Mouse (Mus musculus) macrophage (primary cell): ENCODE results near the gene Ttf2. TPM values are rescaled to one million over a fixed set of nuclear protein-coding genes. Genes with fewer than 3 reads are reported as not detected.
A peak's percentile ranks its signal among the peaks of the same experiment; 100 is the strongest.

Source experiments
- H3K27ac ChIP-seq: fragments of 350-480 bp; formaldehyde crosslinking; 2 replicates; pipeline ENCODE4 v1.9.0; 2021
- H3K36me3 ChIP-seq: fragments of 350-480 bp; formaldehyde crosslinking; 2 replicates; pipeline ENCODE4 v1.9.0; 2021; ENCODE audit errors: inconsistent target
- H3K4me3 ChIP-seq: fragments of 350-480 bp; formaldehyde crosslinking; 2 replicates; pipeline ENCODE4 v1.9.0; 2021; ENCODE audit errors: inconsistent target
- H3K79me2 ChIP-seq: fragments of 350-480 bp; formaldehyde crosslinking; 2 replicates; pipeline ENCODE4 v1.9.0; 2021; ENCODE audit errors: inconsistent target
- WGBS: methylation state at CpG from one replicate; pipeline ENCODE4 v1.1.7; 2026; ENCODE audit warnings: inconsistent platforms; ENCODE audit not compliant: missing documents; 5-methylcytosine and 5-hydroxymethylcytosine counted together
- polyA plus RNA-seq: library from polyadenylated mRNA; stranded (reverse); fragments of 250-400 nt; gene quantifications from 3 replicates; pipeline ENCODE4 v1.2.4, GENCODE M21; 2018; ENCODE audit warnings: inconsistent platforms
- total RNA-seq, 78 experiments: library from RNA; depleted of rRNA; stranded (reverse); fragments of 250-400 nt; gene quantifications; 1 replicate in 9 of 78; 2 replicates in 24 of 78; 3 replicates in 43 of 78; 4 replicates in 2 of 78; pipeline ENCODE4 v1.2.4; 2018; ENCODE audit warnings: inconsistent platforms in 56 of 78

The Ttf2 gene
- total RNA-seq (2018; cell fraction: chromatin; rRNA removed), result 10 to 100 TPM in 20 of 26 experiments, 1 to 10 TPM in 6; 5.4 to 50.7 (median 25.3) TPM
- total RNA-seq (2018; cell fraction: cytosol; rRNA removed), result 10 to 100 TPM in 1 of 26 experiments, 1 to 10 TPM in 25; 4.8 to 10.5 (median 8.2) TPM
- 10 to 100 TPM in 16 of 26 experiments, 1 to 10 TPM in 10; 4.6 to 39.8 (median 12.7) TPM for total RNA-seq (2018; cell fraction: nucleus; rRNA removed)
- polyA plus RNA-seq, result 5.9 to 10.8 TPM (median 6.1 TPM) in 3 replicates

DNA sequence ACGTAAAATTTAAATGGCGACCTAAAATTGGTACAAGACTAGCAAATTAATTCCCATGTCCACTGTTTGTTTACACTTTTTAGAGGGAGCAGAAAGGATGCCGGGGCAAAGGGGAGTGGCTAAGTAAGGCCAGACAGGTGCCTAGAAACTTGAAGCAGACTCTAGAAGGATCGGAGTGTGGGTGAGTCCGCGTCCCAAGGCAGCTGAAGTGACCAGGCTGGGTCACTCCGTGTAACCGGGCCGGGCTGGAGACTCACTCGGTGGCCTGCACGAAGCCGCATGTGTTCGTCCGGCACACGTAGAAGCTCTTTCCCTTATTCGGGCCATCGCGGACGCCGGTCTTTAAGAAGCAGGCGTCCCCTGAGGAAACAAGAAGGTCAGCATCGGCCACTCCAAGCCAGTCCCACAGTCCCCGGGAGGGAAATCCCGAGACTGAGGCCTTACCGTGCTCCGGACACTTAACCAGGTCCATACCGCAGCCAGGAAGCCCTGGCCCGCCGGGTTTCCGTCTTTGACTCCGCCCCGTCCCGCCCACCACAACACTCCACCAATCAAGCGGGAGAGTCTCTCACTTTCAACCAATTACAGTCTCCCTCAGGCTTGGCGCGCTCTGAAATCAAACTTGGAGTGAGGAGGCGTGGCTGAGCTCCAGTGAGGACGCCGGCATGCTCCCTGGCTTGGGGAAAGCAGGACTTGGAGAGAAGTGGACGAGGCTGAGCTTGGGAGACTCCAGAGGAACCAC lies at the start of gene Ttf2:
Gene Ttf2, minus strand, starts transcription at position 488 of the 742 bp plus-strand sequence.
- no peaks in the 10 kb centered on the region for H3K36me3 ChIP-seq
- under 1% methylated on average over 40 of the region's 40 CpGs for WGBS
- H3K4me3 ChIP-seq, result peak within 1 kb of the TSS; percentile 91
- peak within 1 kb of the TSS; percentile 39 for H3K27ac ChIP-seq
- H3K79me2 ChIP-seq, result peaks cover 5% of the 10 kb centered on the region; the same call in 1 of the 2 replicates

GRCm38 (mm10) chr3:101018494-101018893 lies 49.0 kb upstream of the Ttf2 start:
- H3K27ac ChIP-seq, result no peak overlapping the region
- H3K4me3 ChIP-seq, result no peak overlapping the region
- H3K79me2 ChIP-seq, result no peaks in the 10 kb centered on the region
- no peaks in the 10 kb centered on the region for H3K36me3 ChIP-seq
- 93% methylated on average over 6 of the region's 6 CpGs for WGBS

DNA sequence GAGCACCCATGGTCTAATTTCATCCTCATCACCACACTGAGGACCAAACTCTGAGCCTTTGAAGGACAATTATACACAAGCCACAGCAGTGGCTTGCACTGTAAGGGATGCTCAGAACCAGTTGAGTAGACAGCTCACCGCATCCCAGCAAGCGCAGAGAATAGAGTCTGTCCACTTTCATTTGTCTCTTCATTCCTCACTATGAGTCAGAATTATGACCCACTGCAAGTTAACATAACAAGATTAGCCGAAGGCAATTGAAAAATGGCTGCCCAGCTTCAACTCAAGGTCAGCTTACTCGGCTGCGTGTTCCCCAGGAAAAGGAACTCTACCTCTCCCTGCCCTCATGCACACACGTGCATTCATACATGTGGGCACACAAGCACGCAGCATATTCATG lies 46.6 kb upstream of the Ttf2 start:
- H3K79me2 ChIP-seq, result no peaks in the 10 kb centered on the region
- H3K4me3 ChIP-seq, result no peak overlapping the region
- WGBS, result 97% methylated on average over 7 of the region's 7 CpGs
- H3K36me3 ChIP-seq, result no peaks in the 10 kb centered on the region
- no peak overlapping the region for H3K27ac ChIP-seq

DNA sequence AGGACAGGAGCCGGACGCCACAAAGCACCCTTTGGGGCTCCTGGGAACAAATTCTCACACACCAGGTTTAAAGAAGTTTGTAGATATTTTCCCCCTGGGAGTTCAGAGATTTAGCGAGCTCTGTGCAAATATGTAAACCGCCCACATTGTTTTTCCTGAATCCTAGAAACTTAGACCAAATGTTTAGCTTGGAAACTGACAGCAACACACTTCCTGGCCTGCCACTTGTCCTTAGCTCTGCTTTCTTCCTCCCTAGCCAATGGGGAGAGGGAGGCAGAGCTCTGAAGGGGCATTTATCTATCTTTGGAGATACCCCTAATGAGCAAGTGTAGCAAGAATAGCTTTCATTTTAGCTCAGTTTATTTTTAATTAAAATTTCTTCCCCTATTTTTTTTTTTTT lies 45.8 kb upstream of the Ttf2 start:
- 97% methylated on average over 4 of the region's 4 CpGs for WGBS

GRCm38 (mm10) chr3:101013536-101013935 lies 44.1 kb upstream of the Ttf2 start:
- Histone ChIP-seq H3K36me3 (no peaks in the 10 kb centered on the region), H3K4me3 (no peak overlapping the region), H3K79me2 (no peaks in the 10 kb centered on the region), H3K27ac (no peak overlapping the region)
- WGBS, result 39% methylated on average over 3 of the region's 3 CpGs

More for the DNA sequence above, 45.8 kb upstream of the Ttf2 start:
- Histone ChIP-seq H3K36me3 (no peaks in the 10 kb centered on the region), H3K79me2 (no peaks in the 10 kb centered on the region), H3K4me3 (no peak overlapping the region), H3K27ac (no peak overlapping the region)

DNA sequence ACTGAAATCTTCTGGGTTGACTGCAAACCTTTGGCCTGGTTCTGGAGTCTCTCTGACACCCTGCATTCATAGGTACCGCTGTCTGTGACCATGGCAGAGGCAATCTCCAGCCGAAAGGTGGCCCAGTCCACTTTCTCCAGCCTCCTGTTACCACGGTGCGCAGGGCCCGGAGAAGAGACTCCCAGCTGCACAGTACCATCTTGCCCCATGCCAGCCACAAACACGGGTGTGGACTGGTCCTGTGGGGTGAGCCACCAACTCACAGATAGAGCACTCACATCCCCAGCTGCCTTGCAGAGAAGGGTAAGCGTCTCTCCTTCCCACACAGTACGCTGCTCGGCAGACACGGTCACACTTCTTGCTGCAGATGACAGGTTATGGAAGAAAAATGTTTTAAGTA lies 43.5 kb upstream of the Ttf2 start:
- WGBS, result 87% methylated on average over 10 of the region's 10 CpGs
- no peak overlapping the region for H3K4me3 ChIP-seq
- no peak overlapping the region for H3K27ac ChIP-seq
- no peaks in the 10 kb centered on the region for H3K36me3 ChIP-seq
- no peaks in the 10 kb centered on the region for H3K79me2 ChIP-seq

- Histone ChIP-seq H3K4me3 (no peak overlapping the region), H3K79me2 (no peaks in the 10 kb centered on the region), H3K27ac (no peak overlapping the region), H3K36me3 (no peaks in the 10 kb centered on the region)
- WGBS, result 90% methylated on average over 8 of the region's 8 CpGs
These were observed 43.1 kb upstream of the Ttf2 start for GRCm38 (mm10) chr3:101012597-101012996.

DNA sequence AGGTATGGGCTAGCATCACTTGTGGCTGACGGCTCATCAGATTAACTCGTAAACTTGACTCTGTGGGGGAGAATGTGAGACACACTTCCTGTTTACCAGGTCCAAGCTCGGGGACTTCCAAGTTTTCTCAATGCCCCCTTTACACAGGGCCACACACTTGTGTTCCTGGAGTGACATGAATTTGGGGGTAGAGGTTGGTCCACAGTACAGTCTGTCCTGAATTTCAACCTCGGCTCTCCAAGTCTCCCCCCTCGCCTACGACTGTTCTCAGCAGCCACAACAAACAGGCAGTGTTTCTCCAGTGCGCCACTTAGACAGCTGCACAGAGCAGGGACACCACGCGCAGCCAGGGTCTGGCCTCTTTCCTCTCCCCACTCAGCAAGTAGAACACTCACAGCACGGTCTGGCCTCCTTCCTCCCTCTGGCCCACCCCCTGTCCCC lies 42.7 kb upstream of the Ttf2 start:
- no peak overlapping the region for H3K27ac ChIP-seq
- no peaks in the 10 kb centered on the region for H3K79me2 ChIP-seq
- WGBS, result 57% methylated on average over 10 of the region's 10 CpGs
- no peaks in the 10 kb centered on the region for H3K36me3 ChIP-seq
- H3K4me3 ChIP-seq, result no peak overlapping the region

DNA sequence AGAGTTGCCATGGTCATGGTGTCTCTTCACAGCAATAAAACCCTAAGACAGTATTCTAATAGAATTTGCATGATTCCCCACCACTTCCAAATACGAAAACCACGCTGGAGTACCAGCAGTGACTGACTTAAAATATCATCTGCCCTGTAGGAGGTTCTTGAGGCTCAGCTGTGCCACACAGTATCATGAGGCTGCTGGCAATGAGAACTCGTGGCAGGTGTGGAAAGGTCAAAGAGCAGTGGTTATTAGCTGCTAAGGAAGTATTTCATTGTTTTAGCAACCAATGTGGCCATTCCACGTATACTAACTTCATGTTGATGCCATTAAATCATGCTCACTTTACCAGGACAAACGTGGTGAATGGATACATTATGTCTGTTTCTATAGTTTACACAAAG lies 41.7 kb upstream of the Ttf2 start:
- Histone ChIP-seq H3K4me3 (no peak overlapping the region), H3K79me2 (no peaks in the 10 kb centered on the region), H3K27ac (peak overlapping the region; percentile 31), H3K36me3 (no peaks in the 10 kb centered on the region)
- WGBS, result 70% methylated on average over 5 of the region's 5 CpGs

DNA sequence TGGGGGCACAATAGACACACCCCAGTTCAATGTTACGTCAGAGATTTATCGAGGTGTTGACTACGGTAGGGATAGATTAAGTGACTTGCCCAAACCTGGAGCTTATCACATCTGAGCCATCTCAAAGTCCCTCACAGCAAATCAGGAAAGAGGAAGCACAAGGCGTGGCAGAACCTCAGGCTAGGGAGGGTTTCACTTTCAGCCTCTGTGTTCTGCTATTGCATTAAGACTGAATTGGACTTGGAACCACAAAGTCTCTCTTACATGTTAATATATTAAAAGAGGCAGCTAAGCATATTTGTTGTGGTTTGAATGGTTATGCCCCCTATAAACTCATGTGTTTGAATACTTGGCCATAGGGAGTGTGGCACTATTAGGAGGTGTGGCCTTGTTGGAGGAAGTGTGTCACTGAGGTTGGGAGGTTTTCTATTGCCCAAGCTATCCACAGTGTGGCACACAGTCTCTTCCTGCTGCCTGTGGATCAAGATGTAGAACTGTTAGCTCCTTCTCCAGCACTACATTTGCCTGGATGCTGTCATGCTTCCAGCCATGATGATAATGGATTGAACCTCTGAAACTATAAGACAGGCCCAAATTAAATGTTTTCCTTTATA lies 41.2 kb upstream of the Ttf2 start:
- Histone ChIP-seq H3K27ac (peak overlapping the region; percentile 31), H3K4me3 (no peak overlapping the region; the same call in 1 of the 2 replicates), H3K79me2 (no peaks in the 10 kb centered on the region), H3K36me3 (no peaks in the 10 kb centered on the region)
- WGBS, result 0% methylated on average over 4 of the region's 4 CpGs

DNA sequence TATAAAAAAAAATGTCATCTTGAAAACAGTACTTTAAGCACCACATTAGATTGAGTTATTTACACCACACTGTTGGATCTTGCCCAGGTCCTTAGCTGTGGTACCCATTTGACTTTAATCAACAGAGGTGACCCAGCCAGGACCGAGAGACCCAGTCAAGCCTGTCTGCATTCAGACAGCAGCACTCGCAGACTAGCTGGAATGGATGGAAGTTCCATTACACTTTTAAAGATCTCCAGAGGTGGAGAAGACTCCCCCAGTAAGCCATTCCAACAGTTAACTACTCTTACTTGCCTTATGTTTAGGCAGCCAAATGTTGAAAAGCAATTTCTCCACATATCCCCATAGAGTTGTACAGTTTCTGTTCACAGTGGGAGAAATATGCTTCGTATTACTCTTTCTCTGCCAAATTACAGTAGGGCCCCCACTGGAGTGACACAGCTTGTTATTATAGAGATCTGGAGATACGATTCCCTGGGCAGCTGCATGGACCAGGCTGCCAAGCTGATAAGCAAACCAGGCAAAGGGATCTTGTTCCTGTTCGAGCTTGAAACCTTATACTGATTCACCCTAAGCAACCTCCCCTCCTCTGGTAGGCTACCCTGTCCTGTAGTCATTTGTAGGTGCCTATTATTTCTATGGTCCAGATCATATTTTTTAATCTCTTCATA lies 37.8 kb upstream of the Ttf2 start:
- 84% methylated on average over 5 of the region's 5 CpGs for WGBS
- Histone ChIP-seq H3K27ac (no peak overlapping the region), H3K79me2 (no peaks in the 10 kb centered on the region)

DNA sequence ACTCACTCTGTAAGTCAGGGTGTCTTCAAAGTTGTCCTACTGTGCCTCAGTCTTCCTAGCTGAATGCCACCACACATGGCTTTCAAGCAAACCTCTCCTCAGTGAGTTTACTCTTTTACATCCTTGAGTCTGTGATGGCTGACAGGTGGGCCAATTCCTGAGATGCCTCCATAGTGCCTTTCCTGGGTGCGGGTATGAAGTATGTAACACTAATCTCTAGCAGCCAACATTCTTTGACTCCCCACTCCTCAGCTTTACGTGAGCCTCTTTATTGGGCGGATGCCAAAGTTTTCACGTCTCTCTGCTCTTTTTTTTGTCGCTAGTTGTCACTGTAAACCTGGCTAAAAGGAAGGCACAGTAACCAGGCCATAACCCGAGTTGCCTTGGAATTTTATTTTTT lies 35.9 kb upstream of the Ttf2 start:
- no peaks in the 10 kb centered on the region for H3K79me2 ChIP-seq
- WGBS, result 97% methylated on average over 6 of the region's 6 CpGs
- H3K27ac ChIP-seq, result no peak overlapping the region
- no peak overlapping the region for H3K4me3 ChIP-seq
- no peaks in the 10 kb centered on the region for H3K36me3 ChIP-seq

More for the DNA sequence above, 37.8 kb upstream of the Ttf2 start:
- Histone ChIP-seq H3K4me3 (no peak overlapping the region), H3K36me3 (no peaks in the 10 kb centered on the region)

GRCm38 (mm10) chr3:101003575-101004356 lies 34.3 kb upstream of the Ttf2 start:
- no peak overlapping the region for H3K4me3 ChIP-seq
- H3K79me2 ChIP-seq, result no peaks in the 10 kb centered on the region
- peak overlapping the region; percentile 60 for H3K27ac ChIP-seq
- WGBS, result 16% methylated on average over 15 of the region's 15 CpGs
- H3K36me3 ChIP-seq, result no peaks in the 10 kb centered on the region

DNA sequence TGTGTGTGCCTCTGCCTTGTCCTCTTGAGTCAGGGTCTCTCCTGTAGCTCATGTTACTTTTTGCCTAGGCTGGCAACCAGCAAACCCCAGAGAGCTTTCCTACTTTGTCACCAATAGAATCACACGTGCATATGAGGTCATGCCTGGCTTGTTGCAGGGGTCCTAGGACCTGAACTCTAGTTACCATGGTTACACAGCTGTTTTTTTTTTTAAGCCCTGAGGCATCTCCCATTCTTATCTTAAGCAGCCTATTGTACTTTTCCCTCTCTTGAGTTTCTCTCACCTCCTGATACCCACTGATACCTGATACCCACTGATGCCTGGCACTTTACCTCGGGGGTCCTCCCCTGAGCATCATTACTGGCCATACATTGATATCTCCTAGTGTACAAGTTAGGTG lies 30.3 kb upstream of the Ttf2 start:
- 89% methylated on average over 2 of the region's 2 CpGs for WGBS
- no peak overlapping the region for H3K4me3 ChIP-seq
- H3K36me3 ChIP-seq, result no peaks in the 10 kb centered on the region
- H3K79me2 ChIP-seq, result no peaks in the 10 kb centered on the region
- no peak overlapping the region for H3K27ac ChIP-seq
